Mouse (Mus musculus) T-cell, adult 2 months (primary cell): Measurements from ENCODE around the gene Scn3a.

ENCODE experiments used
- DNase-seq: peaks from one replicate; pipeline ENCODE4 v3.0.0; 2022; ENCODE audit warnings: low spot score

The Scn3a gene

GRCm38 (mm10) chr2:65413746-65414145 is 153.7 kb downstream of the Scn3a start:
- DNase-seq, result peak; percentile 12
